Mouse (Mus musculus) lung, embryonic 15.5 days (tissue): ENCODE measurements around the gene Cltrn. TPM values are rescaled to one million over a fixed set of nuclear protein-coding genes. Genes with fewer than 3 reads are reported as not detected.

Source experiments
- ATAC-seq: fragments of 200-750 bp; cut with Nextera tagmentation; 2 replicates; pipeline ENCODE4 v1.8.0; 2017; ENCODE audit warnings: moderate number of reproducible peaks, borderline replicate concordance; ENCODE audit not compliant: low FRiP score, low TSS enrichment; ENCODE audit errors: extremely low read depth
- H3K27ac ChIP-seq: fragments of 300-500 bp; sonication (generic); 2 replicates; pipeline ENCODE4 v1.5.1; 2015; ENCODE audit warnings: moderate library complexity, mild to moderate bottlenecking, inconsistent platforms
- H3K27me3 ChIP-seq: fragments of 300-500 bp; sonication (generic); 2 replicates; pipeline ENCODE4 v1.6.1; 2015; ENCODE audit warnings: inconsistent platforms
- H3K36me3 ChIP-seq: fragments of 300-500 bp; sonication (generic); 2 replicates; pipeline ENCODE4 v1.6.1; 2015; ENCODE audit warnings: inconsistent platforms
- H3K4me1 ChIP-seq: fragments of 300-500 bp; sonication (generic); 2 replicates; pipeline ENCODE4 v1.6.1; 2015; ENCODE audit warnings: inconsistent platforms
- H3K4me2 ChIP-seq: fragments of 300-500 bp; sonication (generic); 2 replicates; pipeline ENCODE4 v1.6.1; 2015; ENCODE audit warnings: inconsistent platforms, mild to moderate bottlenecking, moderate library complexity
- H3K4me3 ChIP-seq: fragments of 300-500 bp; sonication (generic); 2 replicates; pipeline ENCODE4 v1.5.1; 2015; ENCODE audit warnings: mild to moderate bottlenecking, inconsistent platforms
- H3K9ac ChIP-seq: fragments of 300-500 bp; sonication (generic); 2 replicates; pipeline ENCODE4 v1.6.1; 2015; ENCODE audit warnings: inconsistent platforms
- H3K9me3 ChIP-seq: fragments of 300-500 bp; sonication (generic); 2 replicates; pipeline ENCODE4 v1.6.1; 2016; ENCODE audit warnings: inconsistent platforms
- WGBS: fragments of 180-500 bp; shearing (Covaris S2); methylation state at CpG from one replicate; pipeline ENCODE4 v1.1.7; 2015; 5-methylcytosine and 5-hydroxymethylcytosine counted together
- polyA plus RNA-seq: library from polyadenylated mRNA; unstranded; fragments of >200 nt; fragmentation: Nextera tagmentation; extraction: Ambion mirVana; gene quantifications from 2 replicates; pipeline ENCODE4 v1.2.1, GENCODE M21; 2015

The Cltrn gene
- polyA plus RNA-seq, 1 experiment from 2014 or later: 0.65 TPM

DNA sequence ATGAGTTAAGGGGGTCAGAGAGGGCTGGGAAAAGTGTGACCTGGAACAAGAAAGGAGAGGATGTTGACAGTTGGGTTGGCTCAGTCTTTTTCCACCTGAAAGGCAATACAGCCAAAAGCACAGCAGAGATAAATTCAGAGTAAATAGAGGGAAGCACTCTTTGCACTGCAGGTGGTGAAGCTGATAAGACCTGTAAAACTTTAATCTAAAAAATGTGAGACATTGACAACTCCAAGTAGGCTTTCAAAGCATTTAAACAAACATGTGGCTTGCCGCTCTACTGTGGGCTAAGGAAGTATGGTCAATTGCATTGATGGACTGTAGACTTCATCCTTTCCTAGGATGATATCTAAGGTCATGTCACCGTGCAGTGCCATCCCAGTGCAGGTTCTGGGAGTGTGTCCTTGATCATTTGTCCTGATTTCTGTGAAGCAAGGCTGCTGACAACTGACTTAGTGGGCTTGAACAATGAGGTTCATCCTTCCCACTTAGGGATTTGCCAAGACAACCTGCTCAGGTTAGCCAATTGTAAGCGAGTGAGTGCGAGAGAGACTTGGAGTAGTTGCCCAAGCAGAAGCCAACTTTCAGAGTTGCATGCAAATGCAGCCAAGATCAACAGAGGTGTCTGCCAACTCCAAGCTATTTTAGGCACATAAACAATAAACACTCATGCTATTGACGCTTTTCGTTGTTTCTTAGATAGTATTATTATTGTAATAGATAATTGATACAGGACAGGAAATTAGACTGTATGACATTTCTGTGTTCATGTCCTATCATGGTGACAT lies 57.0 kb downstream of the Cltrn start:
- WGBS: 57% methylated on average over 6 of the region's 6 CpGs
- no peak for ATAC-seq

GRCm38 (mm10) chrX:164152703-164153102 lies 64.1 kb downstream of the Cltrn start:
- ATAC-seq: peak; percentile 49; the same call in 1 of the 2 replicates
- no peaks in the 10 kb centered on the region for H3K36me3 ChIP-seq
- 36% methylated on average over 2 of the region's 2 CpGs for WGBS

More for the DNA sequence above, 57.0 kb downstream of the Cltrn start:
- Histone ChIP-seq H3K9me3 (no peaks in the 10 kb centered on the region), H3K27ac (no peak overlapping the region), H3K4me3 (no peak overlapping the region), H3K4me1 (no peaks in the 10 kb centered on the region; the same call in 1 of the 2 replicates), H3K4me2 (no peak overlapping the region), H3K36me3 (no peaks in the 10 kb centered on the region), H3K27me3 (no peaks in the 10 kb centered on the region), H3K9ac (no peak overlapping the region)

DNA sequence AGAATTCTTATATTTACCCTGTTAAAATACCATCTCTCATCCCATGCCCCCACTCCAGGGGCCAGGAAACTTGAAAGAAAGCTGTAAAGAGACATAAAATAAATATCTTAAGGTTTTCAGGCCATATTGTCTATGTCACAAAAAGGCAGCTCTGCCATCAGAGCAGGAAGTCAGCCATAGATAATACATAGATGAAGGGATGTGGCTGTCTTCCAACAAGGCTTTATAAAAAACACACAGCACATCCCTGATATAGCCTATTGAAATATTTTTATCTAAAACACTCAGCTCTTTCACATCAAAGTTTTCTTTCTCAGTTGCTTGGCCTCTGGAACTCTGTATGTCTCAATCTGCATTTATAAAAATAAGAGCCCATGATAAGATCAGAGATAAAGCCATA lies 65.0 kb downstream of the Cltrn start:
- no peak overlapping the region for H3K9ac ChIP-seq
- no peaks in the 10 kb centered on the region for H3K9me3 ChIP-seq
- H3K27ac ChIP-seq: 0 out of 2 replicates have a peak overlapping the region, but pooled peaks have one; percentile 15
- H3K27me3 ChIP-seq: no peaks in the 10 kb centered on the region
- H3K4me3 ChIP-seq: no peak overlapping the region
- H3K4me1 ChIP-seq: no peaks in the 10 kb centered on the region
- no peak for ATAC-seq
- no peak overlapping the region for H3K4me2 ChIP-seq
- H3K36me3 ChIP-seq: no peaks in the 10 kb centered on the region

More at GRCm38 (mm10) chrX:164152703-164153102, 64.1 kb downstream of the Cltrn start:
- H3K9me3 ChIP-seq: no peaks in the 10 kb centered on the region
- no peak overlapping the region for H3K9ac ChIP-seq
- H3K27ac ChIP-seq: 0 out of 2 replicates have a peak overlapping the region, but pooled peaks have one; percentile 15
- no peaks in the 10 kb centered on the region for H3K27me3 ChIP-seq
- H3K4me2 ChIP-seq: no peak overlapping the region
- no peak overlapping the region for H3K4me3 ChIP-seq
- H3K4me1 ChIP-seq: no peaks in the 10 kb centered on the region

DNA sequence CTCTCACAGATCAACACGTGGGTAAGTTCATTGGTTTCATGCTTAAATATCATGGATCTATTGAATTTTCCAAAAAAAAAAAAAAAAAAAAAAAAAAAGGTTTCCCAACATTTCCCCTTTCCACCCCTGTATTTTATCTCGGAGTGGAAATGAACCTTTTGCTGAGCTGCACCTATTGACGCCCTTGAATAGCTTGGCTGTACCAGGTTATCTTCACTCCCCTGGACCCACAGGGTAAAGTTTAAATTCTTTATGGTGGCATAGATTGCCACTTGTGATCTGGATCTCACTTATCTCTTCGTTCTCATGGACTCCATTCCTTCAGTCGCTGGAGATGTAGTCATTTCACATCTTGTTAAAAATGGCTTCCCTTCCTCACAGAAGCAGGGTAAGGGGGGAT lies 66.0 kb downstream of the Cltrn start:
- no peak for ATAC-seq
- Histone ChIP-seq H3K9me3 (no peaks in the 10 kb centered on the region), H3K36me3 (no peaks in the 10 kb centered on the region), H3K4me2 (no peak overlapping the region), H3K9ac (no peak overlapping the region), H3K27ac (no peak overlapping the region), H3K4me1 (no peaks in the 10 kb centered on the region), H3K27me3 (no peaks in the 10 kb centered on the region), H3K4me3 (no peak overlapping the region)
- WGBS: 81% methylated on average over 5 of the region's 5 CpGs

- Histone ChIP-seq H3K36me3 (no peaks in the 10 kb centered on the region), H3K4me1 (no peaks in the 10 kb centered on the region), H3K9me3 (no peaks in the 10 kb centered on the region), H3K27ac (no peak overlapping the region), H3K27me3 (no peaks in the 10 kb centered on the region; the same call in 1 of the 2 replicates), H3K4me2 (no peak overlapping the region), H3K9ac (no peak overlapping the region), H3K4me3 (no peak overlapping the region)
- 65% methylated on average over 1 of the region's 1 CpGs for WGBS
- ATAC-seq: no peak
These were observed 76.1 kb downstream of the Cltrn start for GRCm38 (mm10) chrX:164164681-164165080.

Other genes starting within 250 kb of the Cltrn start
- 22.3 and 23.2 TPM in 2 replicates for gene Ap1s2, start 179.8 kb upstream of the Cltrn start, polyA plus RNA-seq
- gene Zrsr2, start 130.2 kb upstream of the Cltrn start, polyA plus RNA-seq: 52.1 and 52.6 TPM in 2 replicates
- 0.62 and 0.64 TPM in 2 replicates for gene Car5b, start 60.8 kb upstream of the Cltrn start, polyA plus RNA-seq
- 30.2 and 30.3 TPM in 2 replicates for gene Siah1b, start 12.3 kb upstream of the Cltrn start, polyA plus RNA-seq
- 1.4 and 1.9 TPM in 2 replicates for gene Ace2, start 50.5 kb downstream of the Cltrn start, polyA plus RNA-seq
- 1.2 and 1.4 TPM in 2 replicates for gene Bmx, start 169.4 kb downstream of the Cltrn start, polyA plus RNA-seq
- gene Pir, start 180.5 kb downstream of the Cltrn start, polyA plus RNA-seq: 14.1 and 16.7 TPM in 2 replicates